Mouse (Mus musculus) kidney, adult 2 months (tissue): Measurements from ENCODE around the gene Atp5d. TPM values are rescaled to one million over a fixed set of nuclear protein-coding genes. Genes with fewer than 3 reads are reported as not detected.
A peak's percentile ranks its signal among the peaks of the same experiment; 100 is the strongest.

Experiments used
- DNase-seq: peaks from one replicate; pipeline ENCODE4 v3.0.0; 2021
- H3K27ac ChIP-seq: fragments of 200-500 bp; 2 replicates; pipeline ENCODE4 v1.5.1; 2012; ENCODE audit warnings: low read depth, low read length, control low read depth, inconsistent platforms; ENCODE audit not compliant: insufficient read depth
- H3K27me3 ChIP-seq: fragments of 200-500 bp; replicated peaks from 2 replicates; pipeline ENCODE4 v1.6.1; 2012; ENCODE audit warnings: mild to moderate bottlenecking, moderate library complexity, low read length, inconsistent platforms; ENCODE audit not compliant: control insufficient read depth, insufficient read depth
- H3K36me3 ChIP-seq: fragments of 200-500 bp; 2 replicates; pipeline ENCODE4 v1.6.1; 2012; ENCODE audit warnings: mild to moderate bottlenecking, moderate library complexity, low read length, inconsistent platforms; ENCODE audit not compliant: control insufficient read depth, insufficient read depth
- H3K4me1 ChIP-seq: fragments of 200-500 bp; 2 replicates; pipeline ENCODE4 v1.6.1; 2011; ENCODE audit warnings: low read length; ENCODE audit not compliant: control insufficient read depth, insufficient read depth
- H3K4me3 ChIP-seq: fragments of 200-500 bp; 2 replicates; pipeline ENCODE4 v1.5.1; 2011; ENCODE audit warnings: mild to moderate bottlenecking, low read depth, low read length, control low read depth; ENCODE audit not compliant: insufficient read depth
- CTCF ChIP-seq: fragments of 200-500 bp; conservative IDR thresholded peaks from 2 replicates; pipeline ENCODE4 v1.5.1; 2011; ENCODE audit warnings: low read depth, mild to moderate bottlenecking, control low read depth, low read length, moderate library complexity, mixed read lengths; ENCODE audit not compliant: insufficient read depth, insufficient read length
- POLR2A ChIP-seq: fragments of 200-500 bp; IDR thresholded peaks from one replicate; pipeline ENCODE4 v1.6.1; 2011; ENCODE audit warnings: low read depth, low read length, control low read depth
- WGBS: fragments of 180-500 bp; shearing (Covaris S2); methylation state at CpG from one replicate; pipeline ENCODE4 v1.1.7; 2018; 5-methylcytosine and 5-hydroxymethylcytosine counted together
- polyA plus RNA-seq: library from polyadenylated mRNA; depleted of rRNA; stranded (reverse); fragments of >200 nt; gene quantifications from 2 replicates; pipeline ENCODE4 v1.2.3, GENCODE M21; 2012

Gene Atp5d
- polyA plus RNA-seq, 1 experiment, result 1,948 TPM

DNA sequence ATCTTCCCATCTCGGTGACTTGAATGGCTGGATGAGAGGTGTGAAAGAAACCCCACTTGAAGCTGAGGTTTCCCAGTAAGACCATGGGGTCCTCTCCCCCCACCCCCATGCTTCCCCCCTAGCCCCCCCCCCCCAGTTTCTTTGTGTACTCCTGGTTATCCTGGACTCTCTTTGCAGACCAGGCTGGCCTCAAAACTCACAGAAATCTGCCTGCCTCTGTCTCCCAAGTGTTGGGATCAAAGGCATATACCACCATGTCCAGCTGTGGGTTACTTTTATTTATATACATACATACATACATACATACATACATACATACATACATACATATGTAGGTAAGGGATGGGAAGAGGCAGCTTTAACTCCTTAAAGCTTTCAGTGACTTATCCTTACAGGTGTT, 30.6 kb downstream of the Atp5d start:
- Histone ChIP-seq H3K36me3 (peaks cover 4% of the 10 kb centered on the region; the same call in 1 of the 2 replicates), H3K4me3 (no peak overlapping the region), H3K27ac (no peak overlapping the region), H3K27me3 (no peaks in the 10 kb centered on the region), H3K4me1 (peaks cover 3% of the 10 kb centered on the region)
- WGBS, result 44% methylated on average over 1 of the region's 1 CpGs
- TF ChIP-seq CTCF (no peak), POLR2A (no peak)
- DNase-seq, result no peak

DNA sequence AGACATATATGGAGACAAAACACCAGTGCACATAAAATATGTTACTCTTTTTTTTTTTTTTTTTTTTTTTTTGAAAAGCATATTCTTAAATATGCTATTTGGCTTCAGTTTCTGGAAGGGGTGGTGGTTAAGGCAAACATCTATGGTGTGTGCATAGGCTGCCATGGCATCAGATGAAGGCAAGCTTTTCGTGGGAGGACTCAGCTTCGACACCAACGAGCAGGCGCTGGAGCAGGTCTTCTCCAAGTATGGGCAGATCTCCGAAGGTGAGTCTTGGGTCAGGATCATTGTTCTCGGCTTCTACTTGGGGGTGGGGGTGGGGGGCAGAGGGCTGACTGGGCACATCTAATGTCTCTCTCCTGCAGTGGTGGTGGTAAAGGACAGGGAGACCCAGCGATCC, 31.2 kb downstream of the Atp5d start:
- no peak for TF ChIP-seq POLR2A
- no peak for TF ChIP-seq CTCF
- Histone ChIP-seq H3K4me1 (no peaks in the 10 kb centered on the region; the same call in 1 of the 2 replicates), H3K4me3 (no peak overlapping the region), H3K27me3 (no peaks in the 10 kb centered on the region), H3K36me3 (peaks cover 4% of the 10 kb centered on the region; the same call in 1 of the 2 replicates), H3K27ac (no peak overlapping the region)
- DNase-seq, result no peak
- WGBS, result 74% methylated on average over 7 of the region's 7 CpGs

DNA sequence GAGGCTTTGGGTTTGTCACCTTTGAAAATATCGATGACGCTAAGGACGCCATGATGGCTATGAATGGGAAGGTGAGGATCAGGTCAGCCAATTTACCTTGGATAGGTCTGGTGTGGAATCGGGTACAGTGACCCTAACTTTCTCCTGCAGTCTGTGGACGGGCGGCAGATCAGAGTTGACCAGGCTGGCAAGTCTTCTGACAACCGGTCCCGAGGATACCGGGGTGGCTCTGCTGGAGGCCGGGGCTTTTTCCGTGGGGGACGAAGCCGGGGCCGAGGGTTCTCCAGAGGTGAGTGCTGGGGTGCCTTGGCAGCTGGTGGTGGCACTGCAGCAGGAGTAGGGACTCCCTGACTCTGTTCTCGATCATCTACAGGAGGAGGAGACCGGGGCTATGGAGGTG, 31.6 kb downstream of the Atp5d start:
- Histone ChIP-seq H3K4me1 (no peaks in the 10 kb centered on the region; the same call in 1 of the 2 replicates), H3K36me3 (peaks cover 4% of the 10 kb centered on the region; the same call in 1 of the 2 replicates), H3K4me3 (no peak overlapping the region), H3K27me3 (no peaks in the 10 kb centered on the region), H3K27ac (no peak overlapping the region)
- no peak for DNase-seq
- TF ChIP-seq CTCF (no peak), POLR2A (no peak)
- WGBS, result 91% methylated on average over 16 of the region's 16 CpGs

DNA sequence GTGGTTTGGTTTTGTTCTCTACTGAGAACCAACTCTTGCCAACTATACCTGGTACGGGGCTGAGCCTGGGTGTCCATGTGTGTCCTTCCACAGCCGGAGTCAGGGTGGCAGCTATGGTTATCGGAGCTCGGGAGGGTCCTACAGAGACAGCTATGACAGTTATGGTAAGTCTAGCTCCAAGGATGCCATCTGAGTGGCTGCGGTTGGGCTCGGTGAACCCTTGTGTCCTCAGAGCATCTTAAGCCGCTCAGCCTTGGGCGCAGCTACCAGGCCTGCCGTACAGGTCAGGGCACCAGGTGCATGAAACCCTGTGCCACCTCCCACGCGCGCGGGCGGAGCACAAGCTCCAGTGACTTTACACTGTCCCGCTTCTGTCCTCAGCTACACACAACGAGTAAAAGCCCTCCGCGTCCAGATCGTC, 32.2 kb downstream of the Atp5d start:
- 71% methylated on average over 19 of the region's 19 CpGs for WGBS
- DNase-seq, result no peak
- no peak overlapping the region for H3K4me3 ChIP-seq

DNA sequence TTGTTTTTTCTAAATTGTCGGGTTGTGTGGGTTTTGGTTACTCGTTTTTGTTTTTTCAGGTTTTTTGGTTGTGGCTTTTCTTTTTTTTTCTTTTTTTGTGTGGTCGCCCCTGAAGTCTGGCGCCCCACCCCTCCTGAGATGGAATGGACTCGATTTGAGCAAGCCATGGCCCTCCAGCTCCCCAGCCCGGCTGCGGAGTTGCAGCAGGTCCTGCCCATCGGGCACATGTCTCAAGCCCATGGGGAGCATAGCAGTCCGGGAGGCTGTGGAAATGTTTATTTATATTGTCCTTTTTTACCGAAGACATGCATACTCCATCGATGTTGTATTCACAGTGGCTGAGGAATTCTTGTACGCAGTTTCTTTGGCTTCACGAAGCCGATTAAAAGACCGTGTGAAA, 32.8 kb downstream of the Atp5d start:
- DNase-seq, result no peak
- Histone ChIP-seq H3K4me3 (no peak overlapping the region), H3K27me3 (no peaks in the 10 kb centered on the region), H3K4me1 (no peaks in the 10 kb centered on the region; the same call in 1 of the 2 replicates), H3K36me3 (peaks cover 4% of the 10 kb centered on the region; the same call in 1 of the 2 replicates), H3K27ac (no peak overlapping the region)
- 85% methylated on average over 15 of the region's 15 CpGs for WGBS
- no peak for TF ChIP-seq POLR2A
- TF ChIP-seq CTCF, result no peak

More for the DNA sequence above, 32.2 kb downstream of the Atp5d start:
- Histone ChIP-seq H3K27ac (no peak overlapping the region), H3K27me3 (no peaks in the 10 kb centered on the region), H3K4me1 (no peaks in the 10 kb centered on the region; the same call in 1 of the 2 replicates), H3K36me3 (peaks cover 4% of the 10 kb centered on the region; the same call in 1 of the 2 replicates)
- TF ChIP-seq POLR2A (no peak), CTCF (no peak)

DNA sequence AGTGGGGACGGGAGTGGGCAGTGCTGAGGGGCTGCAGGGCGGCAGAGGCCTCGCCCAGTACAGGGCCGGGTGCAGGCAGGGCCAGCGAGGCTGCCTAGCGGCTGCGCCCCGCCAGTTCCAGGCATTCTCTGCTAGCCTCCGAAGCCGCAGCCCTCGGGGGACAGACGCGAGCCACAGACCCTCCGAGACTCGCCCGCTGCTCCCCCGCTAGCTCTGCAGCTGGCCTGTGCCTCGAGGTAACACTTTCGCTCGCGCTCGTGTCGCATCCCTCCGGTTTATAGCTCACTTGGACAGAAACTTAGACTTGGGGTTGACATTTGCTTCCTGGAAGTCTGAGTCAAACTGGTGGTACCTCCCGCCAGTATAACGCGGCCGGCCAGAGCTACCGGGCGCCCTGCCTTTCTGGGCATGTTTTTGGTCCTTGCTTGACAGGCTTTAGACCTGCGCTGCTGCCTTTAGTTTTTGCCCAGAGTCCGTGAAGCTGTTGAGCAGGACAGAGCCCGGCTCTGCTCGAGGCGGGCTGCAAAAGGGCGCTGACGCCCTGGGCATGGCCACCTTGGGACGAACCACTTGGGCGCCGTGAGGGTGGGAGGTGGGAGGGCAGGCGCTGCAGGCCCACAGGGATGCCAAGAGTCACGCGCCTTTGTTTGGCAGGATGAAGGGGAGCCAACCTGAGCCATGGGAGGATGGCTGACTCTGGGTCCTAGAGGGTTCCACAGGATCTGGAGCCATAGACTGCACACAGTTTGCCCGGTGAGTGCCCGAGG, 33.5 kb downstream of the Atp5d start:
- WGBS, result 79% methylated on average over 45 of the region's 45 CpGs
- H3K27ac ChIP-seq, result 0 out of 2 replicates have a peak overlapping the region, but pooled peaks have one; percentile 6
- no peaks in the 10 kb centered on the region; the same call in 1 of the 2 replicates for H3K4me1 ChIP-seq
- no peaks in the 10 kb centered on the region for H3K27me3 ChIP-seq
- H3K36me3 ChIP-seq, result peaks cover 4% of the 10 kb centered on the region; the same call in 1 of the 2 replicates
- no peak overlapping the region for H3K4me3 ChIP-seq
- peak; percentile 15 for DNase-seq
- TF ChIP-seq CTCF (no peak), POLR2A (no peak)

DNA sequence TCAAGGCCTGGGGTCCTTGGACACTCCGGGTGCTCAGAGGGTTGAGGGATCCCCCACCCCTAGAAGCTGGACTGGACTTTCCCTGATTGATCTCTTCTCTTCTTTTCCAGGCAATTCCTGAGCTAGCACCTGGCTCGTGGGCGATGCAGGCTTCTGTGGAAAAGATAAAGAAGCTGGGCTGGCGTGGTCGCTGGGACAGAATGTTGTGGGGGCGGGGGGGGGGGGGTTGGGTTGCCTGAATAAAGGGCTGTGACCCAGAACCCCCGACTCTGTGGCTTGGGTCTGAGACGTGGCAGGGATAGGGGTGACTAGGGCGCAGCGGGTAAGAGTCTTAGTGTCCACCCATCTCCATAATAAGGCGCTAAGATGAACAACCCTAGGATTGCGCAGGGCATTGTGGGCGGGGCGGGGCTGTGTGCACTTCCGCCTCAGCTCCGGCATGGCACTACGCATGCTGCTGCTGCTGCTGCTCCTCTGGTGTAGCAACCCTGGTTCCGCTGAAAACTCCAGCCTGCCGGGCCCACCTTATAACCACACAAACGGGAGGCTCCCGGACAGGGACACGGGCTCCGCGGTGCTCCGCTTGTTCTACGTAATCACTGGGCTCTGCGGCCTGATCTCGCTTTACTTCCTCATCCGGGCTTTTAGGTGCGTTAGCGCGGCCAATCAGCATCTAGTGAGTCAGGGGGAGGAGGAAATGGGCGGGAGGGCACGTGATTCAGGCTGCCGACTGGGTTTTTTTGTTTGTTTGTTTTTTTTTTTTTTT, 34.3 kb downstream of the Atp5d start, which contains the start of gene 1600002K03Rik:
Gene 1600002K03Rik, plus strand, starts transcription at position 418 of the 766 bp plus-strand sequence.
- peaks cover 4% of the 10 kb centered on the region; the same call in 1 of the 2 replicates for H3K36me3 ChIP-seq
- 19% methylated on average over 35 of the region's 35 CpGs for WGBS
- peak within 1 kb of the TSS; percentile 69 for H3K4me3 ChIP-seq
- no peaks in the 10 kb centered on the region for H3K27me3 ChIP-seq
- DNase-seq, result peak; percentile 95
- H3K4me1 ChIP-seq, result no peaks in the 10 kb centered on the region; the same call in 1 of the 2 replicates
- TF ChIP-seq POLR2A, result peak; percentile 88
- no peak for TF ChIP-seq CTCF
- H3K27ac ChIP-seq, result peak within 1 kb of the TSS; percentile 90
